Mouse (Mus musculus): ENCODE data around the gene B3galt4.

DNA sequence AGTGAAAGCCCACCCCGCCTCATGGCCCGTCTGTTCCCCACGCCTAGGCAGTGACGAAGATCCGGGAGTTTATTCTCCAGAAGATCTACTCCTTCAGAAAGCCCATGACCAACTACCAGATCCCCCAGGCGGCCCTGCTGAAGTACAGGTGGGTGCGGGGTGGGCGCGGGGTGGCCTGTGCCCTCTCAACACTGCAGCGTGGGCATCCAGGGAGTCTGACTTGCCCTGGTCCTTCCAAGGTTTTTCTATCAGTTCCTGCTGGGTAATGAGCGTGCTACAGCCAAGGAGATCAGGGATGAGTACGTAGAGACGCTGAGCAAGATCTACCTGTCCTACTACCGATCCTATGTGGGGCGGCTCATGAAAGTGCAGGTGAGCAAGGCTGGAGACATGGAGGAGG lies 8.7 kb upstream of the B3galt4 start:
- TF ChIP-seq CTCF (IDR thresholded peaks at IDR 0.05; ENCODE audit: insufficient read depth, low read depth, low read length) (no peak), POLR2A (IDR thresholded peaks at IDR 0.05; ENCODE audit: insufficient read depth, low read depth, low read length) (no peak)

Data from olfactory bulb, adult 2 months (tissue).